Mouse (Mus musculus): Measurements from ENCODE around the gene Gosr1.

DNA sequence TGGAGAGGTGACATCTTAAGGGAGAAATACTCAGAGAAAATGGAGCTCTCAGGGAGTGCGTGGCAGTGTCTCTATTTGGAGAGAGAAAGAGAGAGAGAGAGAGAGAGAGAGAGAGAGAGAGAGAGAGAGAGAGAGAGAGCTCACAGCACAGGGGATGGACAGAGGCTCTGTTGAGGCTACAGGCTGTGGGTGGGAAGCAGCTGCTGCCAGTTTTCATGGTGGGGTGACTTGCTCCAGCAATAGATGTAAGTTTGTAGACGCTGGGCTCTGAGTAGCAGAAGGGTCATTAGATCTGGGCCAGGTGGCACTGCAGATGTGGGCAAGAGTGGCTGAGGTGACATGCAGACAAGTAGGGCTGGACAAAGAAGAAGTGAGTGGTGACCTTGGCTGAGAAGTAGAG lies 77.8 kb downstream of the Gosr1 start:
- TF ChIP-seq CTCF (IDR thresholded peaks at IDR 0.05; ENCODE audit: low read depth, low read length) (no peak), POLR2A (IDR thresholded peaks at IDR 0.05; ENCODE audit: extremely low read depth, insufficient read depth, low read length) (no peak)
